Mouse (Mus musculus): ENCODE data around the gene Il18r1. TPM values are rescaled to one million over a fixed set of nuclear protein-coding genes. Genes with fewer than 3 reads are reported as not detected.

The Il18r1 gene
- polyA plus RNA-seq, 1 experiment from 2014 or later: 0.55 TPM

GRCm38 (mm10) chr1:40499708-40500107 lies 34.4 kb downstream of the Il18r1 start:
- WGBS: 77% methylated on average over 1 of the region's 1 CpGs
- H3K36me3 ChIP-seq: no peaks in the 10 kb centered on the region
- no peak overlapping the region for H3K9ac ChIP-seq
- no peaks in the 10 kb centered on the region for H3K9me3 ChIP-seq (replicated peaks)
- no peak overlapping the region for H3K4me3 ChIP-seq (replicated peaks)
- no peak overlapping the region for H3K27ac ChIP-seq (replicated peaks)
- no peak overlapping the region for H3K4me2 ChIP-seq (replicated peaks)
- no peaks in the 10 kb centered on the region for H3K27me3 ChIP-seq
- no peaks in the 10 kb centered on the region for H3K4me1 ChIP-seq
- no peak for ATAC-seq (ENCODE audit: insufficient number of reproducible peaks, low FRiP score, low TSS enrichment, low read depth)

GRCm38 (mm10) chr1:40501126-40501525 lies 35.8 kb downstream of the Il18r1 start:
- no peak overlapping the region for H3K9ac ChIP-seq
- no peak overlapping the region for H3K4me2 ChIP-seq (replicated peaks)
- H3K4me3 ChIP-seq (replicated peaks): no peak overlapping the region
- 74% methylated on average over 4 of the region's 4 CpGs for WGBS
- H3K36me3 ChIP-seq: no peaks in the 10 kb centered on the region
- ATAC-seq (ENCODE audit: insufficient number of reproducible peaks, low FRiP score, low TSS enrichment, low read depth): no peak
- no peaks in the 10 kb centered on the region for H3K4me1 ChIP-seq
- H3K9me3 ChIP-seq (replicated peaks): no peaks in the 10 kb centered on the region
- H3K27ac ChIP-seq (replicated peaks): no peak overlapping the region
- H3K27me3 ChIP-seq: no peaks in the 10 kb centered on the region

- Histone ChIP-seq H3K27me3 (no peaks in the 10 kb centered on the region), H3K9me3 (replicated peaks) (no peaks in the 10 kb centered on the region), H3K36me3 (no peaks in the 10 kb centered on the region), H3K27ac (replicated peaks) (no peak overlapping the region), H3K4me2 (replicated peaks) (no peak overlapping the region), H3K9ac (no peak overlapping the region), H3K4me1 (no peaks in the 10 kb centered on the region), H3K4me3 (replicated peaks) (no peak overlapping the region)
- WGBS: 82% methylated on average over 11 of the region's 11 CpGs
- no peak for ATAC-seq (ENCODE audit: insufficient number of reproducible peaks, low FRiP score, low TSS enrichment, low read depth)
Observed at GRCm38 (mm10) chr1:40501546-40502398, 36.4 kb downstream of the Il18r1 start.

DNA sequence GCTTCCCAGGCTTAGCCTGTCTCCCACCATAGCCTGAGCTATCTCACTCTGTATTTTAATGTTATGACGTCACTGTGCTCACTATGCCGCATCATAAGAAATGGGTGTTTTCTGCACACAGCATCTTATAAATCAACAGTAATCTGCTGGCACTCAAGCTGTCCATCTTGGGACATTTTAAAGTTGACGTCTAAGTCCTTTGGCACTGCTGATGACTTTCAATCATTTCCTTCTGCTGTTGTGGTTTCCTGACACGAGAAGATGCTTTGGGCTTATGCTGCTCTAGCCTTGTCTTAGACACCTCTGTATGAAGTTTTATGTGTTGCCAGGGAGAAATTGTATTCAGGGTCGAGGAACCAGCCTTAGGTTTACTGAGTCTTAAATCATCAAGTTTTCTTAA lies 39.2 kb downstream of the Il18r1 start:
- H3K36me3 ChIP-seq: no peaks in the 10 kb centered on the region
- H3K4me2 ChIP-seq (replicated peaks): no peak overlapping the region
- H3K9me3 ChIP-seq (replicated peaks): no peaks in the 10 kb centered on the region
- no peak for ATAC-seq (ENCODE audit: insufficient number of reproducible peaks, low FRiP score, low TSS enrichment, low read depth)
- no peak overlapping the region for H3K9ac ChIP-seq
- no peak overlapping the region for H3K27ac ChIP-seq (replicated peaks)
- H3K27me3 ChIP-seq: no peaks in the 10 kb centered on the region
- no peak overlapping the region for H3K4me3 ChIP-seq (replicated peaks)
- H3K4me1 ChIP-seq: no peaks in the 10 kb centered on the region
- WGBS: 67% methylated on average over 5 of the region's 5 CpGs

GRCm38 (mm10) chr1:40514851-40515585 lies 49.7 kb downstream of the Il18r1 start, which contains the start of gene Il18rap:
Gene Il18rap (plus strand): TSS chr1:40515362.
- H3K36me3 ChIP-seq: no peaks in the 10 kb centered on the region
- 0 out of 2 replicates have a peak within 1 kb of the TSS, but pooled peaks have one; percentile 15 for H3K4me2 ChIP-seq (replicated peaks)
- ATAC-seq (ENCODE audit: insufficient number of reproducible peaks, low FRiP score, low TSS enrichment, low read depth): no peak
- 20% methylated on average over 9 of the region's 9 CpGs for WGBS
- no peak within 1 kb of the TSS for H3K27ac ChIP-seq (replicated peaks)
- no peak within 1 kb of the TSS for H3K4me3 ChIP-seq (replicated peaks)
- H3K4me1 ChIP-seq: no peaks in the 10 kb centered on the region
- no peaks in the 10 kb centered on the region for H3K9me3 ChIP-seq (replicated peaks)
- H3K27me3 ChIP-seq: no peaks in the 10 kb centered on the region
- no peak within 1 kb of the TSS for H3K9ac ChIP-seq

DNA sequence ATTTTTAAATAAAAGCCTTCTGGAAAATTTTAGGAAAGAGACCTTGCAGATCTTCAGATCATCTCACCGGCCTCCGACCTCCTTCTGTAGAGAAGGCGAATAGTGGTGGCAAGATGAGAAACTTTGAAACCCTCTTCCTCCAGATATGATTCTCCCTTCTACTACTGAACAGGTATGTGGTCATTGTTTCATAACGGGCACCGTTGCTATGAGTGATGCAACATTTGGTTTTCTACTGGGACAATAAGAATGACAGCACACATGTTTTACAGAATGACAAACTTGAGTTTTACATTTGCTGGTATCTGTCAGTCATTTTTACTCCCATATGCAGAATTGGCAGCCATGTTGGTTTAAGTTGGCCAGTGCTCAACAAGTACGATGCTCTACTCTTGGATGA lies 51.0 kb downstream of the Il18r1 start:
- no peak overlapping the region for H3K4me3 ChIP-seq (replicated peaks)
- no peaks in the 10 kb centered on the region for H3K4me1 ChIP-seq
- no peak overlapping the region for H3K9ac ChIP-seq
- WGBS: 90% methylated on average over 6 of the region's 6 CpGs
- H3K27ac ChIP-seq (replicated peaks): no peak overlapping the region
- H3K36me3 ChIP-seq: no peaks in the 10 kb centered on the region
- H3K27me3 ChIP-seq: no peaks in the 10 kb centered on the region
- ATAC-seq (ENCODE audit: insufficient number of reproducible peaks, low FRiP score, low TSS enrichment, low read depth): no peak
- H3K9me3 ChIP-seq (replicated peaks): no peaks in the 10 kb centered on the region
- H3K4me2 ChIP-seq (replicated peaks): no peak overlapping the region

DNA sequence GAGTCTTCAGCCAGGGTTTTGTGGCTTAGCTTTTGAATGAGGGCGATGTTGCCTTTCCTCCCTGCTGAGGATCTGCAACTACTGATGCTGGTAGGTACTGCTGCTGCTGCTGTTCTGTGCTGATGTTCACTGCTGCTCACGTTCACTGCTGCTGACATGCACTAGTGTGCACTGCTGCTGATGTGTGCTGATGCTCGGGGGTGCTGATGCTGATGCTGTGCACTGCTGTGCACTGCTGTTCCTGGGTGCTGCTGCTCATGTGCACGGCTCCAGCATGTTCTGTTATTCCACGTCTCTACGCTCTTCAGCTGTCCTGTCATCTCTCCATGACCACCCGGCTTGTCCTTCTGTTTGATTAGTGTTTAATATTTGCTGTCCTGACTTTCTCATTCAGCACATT lies 57.6 kb downstream of the Il18r1 start:
- Histone ChIP-seq H3K27me3 (no peaks in the 10 kb centered on the region), H3K27ac (replicated peaks) (no peak overlapping the region), H3K36me3 (no peaks in the 10 kb centered on the region), H3K4me1 (no peaks in the 10 kb centered on the region), H3K4me3 (replicated peaks) (no peak overlapping the region), H3K9me3 (replicated peaks) (no peaks in the 10 kb centered on the region), H3K9ac (no peak overlapping the region), H3K4me2 (replicated peaks) (no peak overlapping the region)
- ATAC-seq (ENCODE audit: insufficient number of reproducible peaks, low FRiP score, low TSS enrichment, low read depth): no peak
- WGBS: 84% methylated on average over 7 of the region's 7 CpGs

- ATAC-seq (ENCODE audit: insufficient number of reproducible peaks, low FRiP score, low TSS enrichment, low read depth): no peak
- 83% methylated on average over 5 of the region's 5 CpGs for WGBS
- Histone ChIP-seq H3K27me3 (no peaks in the 10 kb centered on the region), H3K4me3 (replicated peaks) (no peak overlapping the region), H3K27ac (replicated peaks) (no peak overlapping the region), H3K9me3 (replicated peaks) (no peaks in the 10 kb centered on the region), H3K4me2 (replicated peaks) (no peak overlapping the region), H3K9ac (no peak overlapping the region), H3K36me3 (no peaks in the 10 kb centered on the region), H3K4me1 (no peaks in the 10 kb centered on the region)
Observed at GRCm38 (mm10) chr1:40523971-40524722, 58.8 kb downstream of the Il18r1 start.

GRCm38 (mm10) chr1:40529287-40529686 lies 63.9 kb downstream of the Il18r1 start:
- Histone ChIP-seq H3K36me3 (no peaks in the 10 kb centered on the region), H3K9me3 (replicated peaks) (no peaks in the 10 kb centered on the region), H3K27ac (replicated peaks) (no peak overlapping the region), H3K4me2 (replicated peaks) (no peak overlapping the region), H3K27me3 (no peaks in the 10 kb centered on the region), H3K9ac (no peak overlapping the region), H3K4me3 (replicated peaks) (no peak overlapping the region), H3K4me1 (no peaks in the 10 kb centered on the region)
- WGBS: 88% methylated on average over 5 of the region's 5 CpGs
- no peak for ATAC-seq (ENCODE audit: insufficient number of reproducible peaks, low FRiP score, low TSS enrichment, low read depth)

- Histone ChIP-seq H3K27ac (replicated peaks) (no peak overlapping the region), H3K27me3 (no peaks in the 10 kb centered on the region), H3K4me3 (replicated peaks) (no peak overlapping the region), H3K9me3 (replicated peaks) (no peaks in the 10 kb centered on the region), H3K4me1 (no peaks in the 10 kb centered on the region), H3K9ac (no peak overlapping the region), H3K36me3 (no peaks in the 10 kb centered on the region), H3K4me2 (replicated peaks) (no peak overlapping the region)
- ATAC-seq (ENCODE audit: insufficient number of reproducible peaks, low FRiP score, low TSS enrichment, low read depth): no peak
- 71% methylated on average over 5 of the region's 5 CpGs for WGBS
Observed at GRCm38 (mm10) chr1:40537577-40537976, 72.2 kb downstream of the Il18r1 start.

DNA sequence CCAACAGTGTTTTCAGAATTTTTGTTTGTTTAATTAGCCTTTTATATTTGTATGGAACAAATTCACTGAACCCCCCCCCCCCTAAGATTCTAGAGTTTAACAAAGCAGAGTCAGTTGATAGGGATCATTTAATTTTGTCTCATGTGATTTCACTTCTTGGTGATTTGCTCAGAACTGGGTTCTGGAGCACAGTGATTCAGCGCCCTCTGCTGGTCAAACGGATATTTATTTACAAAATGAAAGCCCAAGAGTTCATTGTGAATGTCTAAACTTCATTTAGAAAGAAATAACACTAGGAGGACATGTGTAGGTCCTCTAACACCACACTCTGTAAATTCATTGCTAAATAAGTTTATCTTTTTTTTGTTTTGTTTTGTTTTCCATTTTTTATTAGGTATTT lies 79.3 kb downstream of the Il18r1 start:
- ATAC-seq (ENCODE audit: insufficient number of reproducible peaks, low FRiP score, low TSS enrichment, low read depth): no peak
- H3K27ac ChIP-seq (replicated peaks): no peak overlapping the region
- no peak overlapping the region for H3K4me3 ChIP-seq (replicated peaks)
- H3K9ac ChIP-seq: no peak overlapping the region
- H3K9me3 ChIP-seq (replicated peaks): no peaks in the 10 kb centered on the region
- no peaks in the 10 kb centered on the region for H3K27me3 ChIP-seq
- no peaks in the 10 kb centered on the region for H3K36me3 ChIP-seq
- H3K4me2 ChIP-seq (replicated peaks): no peak overlapping the region
- H3K4me1 ChIP-seq: no peaks in the 10 kb centered on the region
- 0% methylated on average over 2 of the region's 2 CpGs for WGBS
